Mouse (Mus musculus): ENCODE data around the gene Dcaf5. TPM values are rescaled to one million over a fixed set of nuclear protein-coding genes. Genes with fewer than 3 reads are reported as not detected.

Gene Dcaf5
- polyA plus RNA-seq, 1 experiment from 2014 or later = 8.8 TPM

- WGBS = 59% methylated on average over 3 of the region's 3 CpGs
Observed at GRCm38 (mm10) chr12:80291895-80292435, 144.4 kb downstream of the Dcaf5 start.

DNA sequence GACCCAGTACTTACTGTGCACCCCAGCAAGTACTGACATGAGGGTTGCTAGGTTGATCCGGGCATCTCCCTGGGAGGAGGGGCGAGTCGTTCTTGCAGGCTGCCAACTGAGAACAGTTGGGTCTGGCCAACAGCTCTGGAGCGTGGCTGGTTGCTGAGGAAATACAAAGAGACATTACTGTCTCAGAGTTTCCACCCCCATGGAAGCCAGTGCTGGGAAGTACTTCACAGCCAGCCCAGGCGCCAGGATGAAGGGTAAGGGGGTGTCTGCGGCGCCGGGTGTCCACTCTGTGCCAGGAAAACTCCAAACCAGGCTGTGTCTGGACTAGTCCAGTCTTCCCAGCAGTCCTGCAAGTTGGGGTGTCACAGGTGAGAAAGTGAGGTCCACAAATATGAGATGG lies 145.4 kb downstream of the Dcaf5 start:
- no peaks in the 10 kb centered on the region for H3K4me1 ChIP-seq (replicated peaks)
- no peak overlapping the region for H3K9ac ChIP-seq
- no peaks in the 10 kb centered on the region for H3K36me3 ChIP-seq
- no peak for ATAC-seq
- H3K27me3 ChIP-seq (replicated peaks) = no peaks in the 10 kb centered on the region
- WGBS = 88% methylated on average over 8 of the region's 8 CpGs
- no peak overlapping the region for H3K4me3 ChIP-seq (replicated peaks)
- no peaks in the 10 kb centered on the region for H3K9me3 ChIP-seq
- H3K27ac ChIP-seq = no peak overlapping the region
- H3K4me2 ChIP-seq (replicated peaks) = no peak overlapping the region

More at GRCm38 (mm10) chr12:80291895-80292435, 144.4 kb downstream of the Dcaf5 start:
- Histone ChIP-seq H3K36me3 (no peaks in the 10 kb centered on the region), H3K27ac (no peak overlapping the region), H3K4me2 (replicated peaks) (no peak overlapping the region), H3K9me3 (no peaks in the 10 kb centered on the region), H3K9ac (no peak overlapping the region), H3K4me1 (replicated peaks) (no peaks in the 10 kb centered on the region), H3K27me3 (replicated peaks) (no peaks in the 10 kb centered on the region), H3K4me3 (replicated peaks) (no peak overlapping the region)
- ATAC-seq = no peak

- Histone ChIP-seq H3K27me3 (replicated peaks) (no peaks in the 10 kb centered on the region), H3K4me3 (replicated peaks) (no peak overlapping the region), H3K9me3 (no peaks in the 10 kb centered on the region), H3K9ac (no peak overlapping the region), H3K36me3 (no peaks in the 10 kb centered on the region), H3K27ac (no peak overlapping the region), H3K4me2 (replicated peaks) (no peak overlapping the region), H3K4me1 (replicated peaks) (no peaks in the 10 kb centered on the region)
- WGBS = 70% methylated on average over 4 of the region's 4 CpGs
- ATAC-seq = no peak
Observed at GRCm38 (mm10) chr12:80290483-80290882, 145.9 kb downstream of the Dcaf5 start.

DNA sequence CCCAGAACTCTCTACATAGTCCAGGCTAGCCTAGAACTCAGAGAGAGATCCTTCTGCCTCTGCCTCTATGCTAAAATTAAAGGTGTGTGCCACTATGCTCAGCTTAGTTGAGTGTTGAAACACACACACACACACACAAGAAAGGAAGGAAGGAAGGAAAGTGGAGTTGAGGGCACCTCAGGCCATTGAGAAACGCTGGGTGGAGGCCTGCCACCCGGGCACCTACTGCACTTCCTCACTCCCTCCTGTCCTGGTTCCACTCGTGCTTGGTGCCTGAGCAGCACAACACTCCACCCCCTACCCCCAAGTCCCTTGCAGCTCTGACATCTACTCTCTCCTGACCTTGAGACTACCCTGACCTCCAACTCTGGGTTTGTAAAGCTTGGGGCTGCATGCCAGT lies 146.7 kb downstream of the Dcaf5 start:
- H3K27ac ChIP-seq = no peak overlapping the region
- H3K9ac ChIP-seq = no peak overlapping the region
- WGBS = 82% methylated on average over 3 of the region's 3 CpGs
- no peak overlapping the region for H3K4me2 ChIP-seq (replicated peaks)
- no peaks in the 10 kb centered on the region for H3K27me3 ChIP-seq (replicated peaks)
- no peak overlapping the region for H3K4me3 ChIP-seq (replicated peaks)
- no peaks in the 10 kb centered on the region for H3K4me1 ChIP-seq (replicated peaks)
- no peak for ATAC-seq
- no peaks in the 10 kb centered on the region for H3K36me3 ChIP-seq
- no peaks in the 10 kb centered on the region for H3K9me3 ChIP-seq

DNA sequence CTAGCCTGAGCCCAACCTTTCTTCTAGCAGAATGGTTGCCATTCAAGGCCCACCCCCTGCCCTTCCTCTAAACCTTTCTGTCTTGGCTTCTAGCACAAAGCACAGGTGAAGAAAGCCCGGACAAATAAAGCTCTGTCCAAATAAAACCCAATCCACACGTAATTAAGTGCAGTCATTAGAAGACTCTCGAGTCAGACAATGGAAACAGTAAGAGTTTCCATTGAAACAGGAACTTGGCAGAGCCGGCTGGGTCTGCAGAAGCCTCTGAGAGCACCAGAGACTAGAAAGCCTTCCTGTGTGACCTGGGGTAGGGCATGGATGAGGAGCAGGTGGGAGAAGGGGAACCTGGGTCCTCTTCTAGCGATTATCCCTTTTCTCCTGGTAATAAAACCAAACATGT lies 150.5 kb downstream of the Dcaf5 start:
- Histone ChIP-seq H3K4me1 (replicated peaks) (no peaks in the 10 kb centered on the region), H3K9me3 (no peaks in the 10 kb centered on the region), H3K27me3 (replicated peaks) (no peaks in the 10 kb centered on the region), H3K4me3 (replicated peaks) (no peak overlapping the region), H3K36me3 (no peaks in the 10 kb centered on the region), H3K4me2 (replicated peaks) (no peak overlapping the region), H3K9ac (no peak overlapping the region), H3K27ac (no peak overlapping the region)
- no peak for ATAC-seq
- 61% methylated on average over 5 of the region's 5 CpGs for WGBS

Other genes with a start within 250 kb of the Dcaf5 start
- 51.2 and 53.6 TPM in 2 replicates for gene Actn1, start 176.2 kb downstream of the Dcaf5 start, polyA plus RNA-seq (2015; fragmentation: Nextera tagmentation; extraction: Ambion mirVana)
- gene Exd2, start 26.5 kb upstream of the Dcaf5 start, polyA plus RNA-seq (2015; fragmentation: Nextera tagmentation; extraction: Ambion mirVana) = 22.4 and 23.1 TPM in 2 replicates
- gene Galnt16, start 81.7 kb upstream of the Dcaf5 start, polyA plus RNA-seq (2015; fragmentation: Nextera tagmentation; extraction: Ambion mirVana) = 8.9 and 9.2 TPM in 2 replicates
- 26.4 and 27.1 TPM in 2 replicates for gene Slc39a9, start 207.3 kb upstream of the Dcaf5 start, polyA plus RNA-seq (2015; fragmentation: Nextera tagmentation; extraction: Ambion mirVana)
- gene Erh, start 207.7 kb upstream of the Dcaf5 start, polyA plus RNA-seq (2015; fragmentation: Nextera tagmentation; extraction: Ambion mirVana) = 243 and 269 TPM in 2 replicates

Data from intestine, embryonic 15.5 days (tissue).